In the genomic region with DNA sequence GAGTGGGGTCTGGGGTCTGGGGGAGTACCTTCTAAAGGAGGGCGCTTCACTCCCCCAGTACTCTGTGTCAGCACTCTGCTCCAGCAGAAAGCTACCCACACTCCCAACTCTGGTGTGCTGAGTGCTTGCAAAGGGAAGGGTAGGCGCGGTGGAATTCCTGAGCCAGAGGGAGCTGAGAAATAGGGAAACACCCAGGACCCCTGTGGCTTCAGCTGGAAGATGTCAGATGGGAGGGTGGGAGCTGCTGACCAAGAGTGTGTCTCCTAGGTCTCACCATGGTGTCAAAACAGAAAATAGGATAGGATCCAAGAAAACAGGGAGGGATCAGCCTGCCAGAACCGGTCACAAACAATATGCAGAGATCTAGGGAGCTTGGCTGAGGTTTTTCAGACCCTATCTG, we compare ENCODE assay signal across 8 mouse cellular contexts. TPM values are rescaled to one million over a fixed set of nuclear protein-coding genes. Genes with fewer than 3 reads are reported as not detected.
DNase-seq lines count a peak whose midpoint lies in the region; ATAC-seq lines count a peak whose summit lies in the region.

No protein-coding gene starts in this region.

- H3K27me3 ChIP-seq in embryonic facial prominence, embryonic 15.5 days: no peaks in the 10 kb centered on the region
- H3K27me3 ChIP-seq in limb, embryonic 12.5 days: 0 out of 2 replicates have a peak, but pooled peaks cover 3% of the 10 kb centered on the region
- H3K27me3 ChIP-seq in stomach, embryonic 14.5 days (ENCODE audit: control insufficient read depth, insufficient read depth, low read length): no peaks in the 10 kb centered on the region

- H3K9ac ChIP-seq in embryonic facial prominence, embryonic 15.5 days: no peak overlapping the region; the same call in 1 of the 2 replicates
- peak overlapping the region; percentile 58 for H3K9ac ChIP-seq in limb, embryonic 12.5 days (replicated peaks)
- H3K9ac ChIP-seq in stomach, embryonic 14.5 days (replicated peaks; ENCODE audit: low read depth, low read length): peak overlapping the region; percentile 46

- no peaks in the 10 kb centered on the region for H3K9me3 ChIP-seq in embryonic facial prominence, embryonic 15.5 days (replicated peaks)
- no peaks in the 10 kb centered on the region for H3K9me3 ChIP-seq in limb, embryonic 12.5 days
- no peaks in the 10 kb centered on the region for H3K9me3 ChIP-seq in stomach, embryonic 14.5 days (ENCODE audit: control insufficient read depth, low read depth, low read length)

- H3K4me3 ChIP-seq in embryonic facial prominence, embryonic 15.5 days (replicated peaks): peak overlapping the region; percentile 66
- peak overlapping the region; percentile 60 for H3K4me3 ChIP-seq in limb, embryonic 12.5 days (replicated peaks)
- peak overlapping the region; percentile 68 for H3K4me3 ChIP-seq in stomach, embryonic 14.5 days (ENCODE audit: low read depth, low read length)

- peak; percentile 22 to 41 for DNase-seq in layer of hippocampus, adult 18-20 months (ENCODE audit: low spot score in 2 of 2)
- DNase-seq in layer of hippocampus, adult 11-12 months (ENCODE audit: low spot score): no peak
- peak; percentile 62 for DNase-seq in WW6 (ENCODE audit: low read depth, low spot score)
- DNase-seq in ovary, adult 18-20 months (ENCODE audit: low spot score): no peak
- DNase-seq in lung, postnatal 36 days: no peak

- H3K36me3 ChIP-seq in embryonic facial prominence, embryonic 15.5 days: no peaks in the 10 kb centered on the region
- H3K36me3 ChIP-seq in limb, embryonic 12.5 days: no peaks in the 10 kb centered on the region
- no peaks in the 10 kb centered on the region for H3K36me3 ChIP-seq in stomach, embryonic 14.5 days (ENCODE audit: control insufficient read depth, insufficient read depth, low read length)

- peak; percentile 64 for ATAC-seq in embryonic facial prominence, embryonic 15.5 days (ENCODE audit: insufficient number of reproducible peaks, low FRiP score, low TSS enrichment, low read depth)
- ATAC-seq in limb, embryonic 12.5 days (ENCODE audit: insufficient number of reproducible peaks, insufficient read depth, low FRiP score, low TSS enrichment, low read depth): peak; percentile 77; the same call in 1 of the 2 replicates
- no peak for ATAC-seq in stomach, embryonic 14.5 days (ENCODE audit: insufficient number of reproducible peaks, insufficient read depth, low FRiP score, low read depth)

- H3K27ac ChIP-seq in embryonic facial prominence, embryonic 15.5 days (replicated peaks): no peak overlapping the region
- no peak overlapping the region for H3K27ac ChIP-seq in limb, embryonic 12.5 days
- peak overlapping the region; percentile 12 for H3K27ac ChIP-seq in stomach, embryonic 14.5 days (ENCODE audit: low read length)

- H3K4me1 ChIP-seq in embryonic facial prominence, embryonic 15.5 days: peaks cover 6% of the 10 kb centered on the region; the same call in 1 of the 2 replicates
- H3K4me1 ChIP-seq in limb, embryonic 12.5 days (replicated peaks): no peaks in the 10 kb centered on the region
- peaks cover 9% of the 10 kb centered on the region; the same call in 1 of the 2 replicates for H3K4me1 ChIP-seq in stomach, embryonic 14.5 days (ENCODE audit: control insufficient read depth, insufficient read depth, low read length)

- WGBS in embryonic facial prominence, embryonic 15.5 days: 4% methylated on average over 4 of the region's 4 CpGs
- 9% methylated on average over 4 of the region's 4 CpGs for WGBS in limb, embryonic 12.5 days
- 4% methylated on average over 4 of the region's 4 CpGs for WGBS in stomach, embryonic 14.5 days

- peak overlapping the region; percentile 87 for H3K4me2 ChIP-seq in embryonic facial prominence, embryonic 15.5 days (replicated peaks)
- H3K4me2 ChIP-seq in limb, embryonic 12.5 days: peak overlapping the region; percentile 86
- H3K4me2 ChIP-seq in stomach, embryonic 14.5 days (replicated peaks; ENCODE audit: low read depth, low read length): peak overlapping the region; percentile 67

RNA-seq across cellular contexts. Expression of a gene that starts 0.3 kb away (rescaled TPM):
- total RNA-seq in layer of hippocampus, adult 18-20 months (2021): 1 to 10 TPM; 4.4 to 5.5 TPM
- 18.3 and 22.7 TPM in 2 replicates for polyA plus RNA-seq in embryonic facial prominence, embryonic 15.5 days (2015; fragmentation: Nextera tagmentation; extraction: Ambion mirVana)
- 1.5 and 1.8 TPM in 2 replicates for polyA plus RNA-seq in limb, embryonic 12.5 days (2016; fragmentation: Nextera tagmentation; extraction: Ambion mirVana)
- 57.5 and 63.1 TPM in 2 replicates for polyA plus RNA-seq in stomach, embryonic 14.5 days (2014; fragmentation: Nextera tagmentation; extraction: Ambion mirVana)

RNA-seq across cellular contexts. Expression of a gene that starts 40.1 kb away (rescaled TPM):
- total RNA-seq in layer of hippocampus, adult 18-20 months (2021): not detected
- polyA plus RNA-seq in embryonic facial prominence, embryonic 15.5 days (2015; fragmentation: Nextera tagmentation; extraction: Ambion mirVana): 0.49 and 1.1 TPM in 2 replicates
- polyA plus RNA-seq in limb, embryonic 12.5 days (2016; fragmentation: Nextera tagmentation; extraction: Ambion mirVana): not detected in 2 replicates
- 0.53 and 0.90 TPM in 2 replicates for polyA plus RNA-seq in stomach, embryonic 14.5 days (2014; fragmentation: Nextera tagmentation; extraction: Ambion mirVana)

Comparison
In these comparisons a context has a peak if more than half of its experiments do, and no peak if none do; other contexts are left out.
1. DNase-seq: peak in layer of hippocampus, adult 18-20 months (2 of 2) and WW6 (single experiment); none in layer of hippocampus, adult 11-12 months (single experiment), ovary, adult 18-20 months (single experiment) and lung, postnatal 36 days (single experiment).
2. Peak in every context shown above with its lines, with median percentiles within 50 percentile points of each other: H3K4me2 ChIP-seq and H3K4me3 ChIP-seq.